Mouse (Mus musculus) monocyte, adult 2 months (primary cell): ENCODE measurements around the gene Tubgcp3.
A peak's percentile ranks its signal among the peaks of the same experiment; 100 is the strongest.
"Not testable (repeated sequence)": the region's sequence is repeated elsewhere in the genome, so short reads cannot be mapped to it uniquely, and the experiment has no call there.

ENCODE experiments used
- DNase-seq, 2 experiments: peaks; one replicate each; pipeline ENCODE4 v3.0.0; 2022; ENCODE audit warnings: low spot score in 2 of 2, low read depth in 1 of 2

Tubgcp3 gene

GRCm38 (mm10) chr8:12644341-12644740 lies 27.7 kb downstream of the Tubgcp3 start:
- DNase-seq, result no peak

- DNase-seq, result no peak
Measured at GRCm38 (mm10) chr8:12641527-12641926, 30.5 kb downstream of the Tubgcp3 start.

- no peak for DNase-seq
Measured at GRCm38 (mm10) chr8:12638446-12638845, 33.6 kb downstream of the Tubgcp3 start.

- no peak for DNase-seq
Measured at GRCm38 (mm10) chr8:12635366-12635765, 36.7 kb downstream of the Tubgcp3 start.

DNA sequence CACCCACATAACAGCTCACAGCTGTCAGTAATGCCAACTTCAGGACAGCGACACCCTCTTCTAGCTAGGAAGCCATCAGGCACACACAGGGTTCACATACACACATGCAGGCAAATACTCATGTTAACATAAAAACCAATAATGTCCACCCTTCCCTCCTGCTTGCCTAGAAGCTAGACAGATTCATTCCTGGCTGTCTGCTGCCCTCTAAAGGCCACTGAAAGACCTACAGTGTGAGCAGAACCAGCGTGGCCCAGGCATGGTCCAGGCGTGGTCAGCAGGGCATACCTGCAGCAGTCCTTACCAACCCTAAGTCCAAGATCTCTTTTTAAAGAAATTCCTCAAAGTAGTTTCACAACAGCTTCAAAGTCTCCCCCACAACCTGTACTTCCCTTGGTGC lies 43.0 kb downstream of the Tubgcp3 start:
- no peak for DNase-seq

DNA sequence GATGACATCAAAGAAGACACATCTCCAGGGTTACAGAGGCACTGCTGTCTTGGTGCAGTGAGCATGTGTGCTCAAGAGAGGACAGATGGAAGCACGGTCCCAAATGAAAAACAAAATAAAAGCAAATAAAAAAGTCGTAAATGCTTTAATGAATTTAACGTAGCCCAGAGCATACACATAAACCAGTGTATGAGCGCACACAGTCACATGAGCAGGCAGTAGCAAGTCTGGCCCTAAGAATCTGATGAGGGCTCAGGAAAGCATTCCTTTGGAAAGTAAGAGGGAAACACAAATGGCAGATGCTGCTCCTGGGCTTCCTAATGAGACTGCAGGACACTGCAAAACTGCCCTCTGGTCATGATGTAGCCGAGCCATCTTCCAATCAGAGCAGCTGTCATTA lies 46.2 kb downstream of the Tubgcp3 start:
- DNase-seq, result no peak

DNA sequence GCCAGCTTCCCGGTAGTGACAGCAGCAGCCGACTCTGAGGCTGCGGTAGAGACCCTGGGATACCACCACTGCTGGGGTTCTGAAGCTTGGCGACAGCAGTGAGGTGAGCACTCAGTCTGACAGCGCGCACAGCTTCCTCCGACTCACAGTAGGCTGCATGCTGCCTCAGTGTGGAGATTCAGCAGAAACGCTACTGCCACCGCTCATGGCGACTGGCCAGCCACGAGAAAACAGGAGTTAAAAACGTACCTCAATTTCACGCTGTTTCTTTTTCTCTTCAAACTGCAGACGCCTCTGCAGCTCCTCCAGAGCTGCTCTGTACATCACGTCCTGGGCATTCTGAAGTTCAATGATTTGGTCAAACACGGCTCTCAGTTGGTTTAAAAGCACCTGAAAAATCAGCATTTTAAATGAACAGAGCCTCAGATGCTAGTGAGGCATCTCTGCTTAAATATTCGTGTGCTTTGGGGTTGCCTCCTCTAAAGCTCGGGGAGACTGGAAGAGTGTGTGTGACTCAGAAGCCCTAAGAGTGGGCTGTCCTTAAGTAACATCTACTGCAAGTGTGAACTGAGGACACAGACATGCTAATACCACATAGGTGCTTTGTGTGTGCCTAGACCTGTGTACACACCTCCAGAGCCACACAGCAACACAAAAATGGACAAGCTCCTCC lies 50.4 kb downstream of the Tubgcp3 start:
- DNase-seq, result no peak

- DNase-seq, result not testable (repeated sequence)
Measured at GRCm38 (mm10) chr8:12617369-12617768, 54.7 kb downstream of the Tubgcp3 start.

DNA sequence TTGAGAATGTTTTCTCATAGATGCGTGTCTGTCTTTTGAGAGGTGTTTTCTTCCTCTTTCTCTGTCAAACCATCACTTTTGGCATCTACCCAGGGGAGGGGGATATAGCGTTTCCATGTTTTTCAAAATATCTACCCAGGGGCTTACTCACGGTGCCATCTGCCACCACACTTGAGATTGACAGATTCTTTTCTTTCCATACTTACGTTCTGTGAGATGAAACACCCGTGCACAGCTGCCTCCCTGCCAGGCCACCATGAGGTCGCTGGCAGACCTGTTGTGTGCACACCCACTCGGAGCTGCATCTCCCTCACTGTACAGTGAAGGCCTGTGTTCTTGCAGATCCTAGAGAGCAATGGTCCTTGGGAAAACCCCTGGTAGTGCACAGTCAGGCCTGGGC lies 58.8 kb downstream of the Tubgcp3 start:
- no peak for DNase-seq

DNA sequence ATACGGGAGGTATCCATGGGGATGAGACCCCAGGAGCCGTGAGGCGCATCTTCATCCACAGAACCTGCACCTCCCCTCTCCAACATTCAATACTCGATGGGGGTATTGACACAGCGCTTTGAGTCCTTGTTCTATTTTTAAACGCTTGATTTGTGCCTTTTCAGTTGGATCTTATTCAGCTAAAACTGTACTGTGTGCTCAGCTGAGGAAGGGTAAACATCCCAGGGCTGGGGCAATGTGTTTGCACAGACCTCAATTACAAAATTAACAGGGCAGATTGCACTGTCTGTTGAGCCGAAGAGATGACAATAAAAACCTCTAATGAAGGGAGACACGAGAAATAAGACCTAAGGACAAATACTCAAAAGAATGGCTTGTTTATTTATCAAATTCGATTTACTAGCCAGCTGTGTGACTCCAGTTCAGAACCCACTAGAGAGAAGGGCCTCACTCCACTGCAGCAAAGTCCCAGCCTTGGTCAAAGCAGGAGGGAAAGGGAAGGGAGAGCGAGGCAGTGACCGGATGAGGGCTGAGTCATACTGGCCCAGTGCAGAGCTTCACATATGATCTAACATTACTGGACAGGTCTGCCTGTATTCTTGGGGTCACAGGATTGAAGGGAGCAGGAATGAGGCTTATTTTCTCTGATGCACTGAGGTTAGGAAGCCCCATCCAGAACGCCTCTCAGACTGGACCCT lies 62.1 kb downstream of the Tubgcp3 start:
- DNase-seq, result no peak

GRCm38 (mm10) chr8:12608810-12609209 lies 63.2 kb downstream of the Tubgcp3 start:
- DNase-seq, result no peak

GRCm38 (mm10) chr8:12607223-12607622 lies 64.8 kb downstream of the Tubgcp3 start:
- peak; percentile 8 to 14 for DNase-seq

GRCm38 (mm10) chr8:12583785-12584184 lies 88.3 kb downstream of the Tubgcp3 start:
- DNase-seq, result no peak

GRCm38 (mm10) chr8:12579339-12579999 lies 92.6 kb downstream of the Tubgcp3 start:
- not testable (repeated sequence) for DNase-seq

DNA sequence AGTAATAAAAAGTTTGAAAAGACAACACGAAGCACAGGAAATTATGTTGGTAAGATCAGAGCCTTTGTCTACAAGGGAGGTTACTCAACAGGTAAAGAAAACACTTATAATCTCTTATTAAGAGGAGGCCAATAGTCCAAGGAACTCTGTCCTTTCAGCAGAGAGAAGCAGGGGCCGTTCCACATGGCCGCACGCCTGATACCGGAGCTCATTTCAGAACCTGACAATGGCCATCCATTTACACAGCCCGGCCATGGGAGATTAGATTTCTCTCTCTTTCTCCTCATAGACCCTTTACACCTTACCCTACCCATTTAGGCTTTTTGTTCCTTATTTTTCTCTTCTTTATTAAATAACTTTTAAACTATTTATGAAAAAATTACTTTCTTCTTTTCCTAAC lies 95.3 kb downstream of the Tubgcp3 start:
- DNase-seq, result no peak

DNA sequence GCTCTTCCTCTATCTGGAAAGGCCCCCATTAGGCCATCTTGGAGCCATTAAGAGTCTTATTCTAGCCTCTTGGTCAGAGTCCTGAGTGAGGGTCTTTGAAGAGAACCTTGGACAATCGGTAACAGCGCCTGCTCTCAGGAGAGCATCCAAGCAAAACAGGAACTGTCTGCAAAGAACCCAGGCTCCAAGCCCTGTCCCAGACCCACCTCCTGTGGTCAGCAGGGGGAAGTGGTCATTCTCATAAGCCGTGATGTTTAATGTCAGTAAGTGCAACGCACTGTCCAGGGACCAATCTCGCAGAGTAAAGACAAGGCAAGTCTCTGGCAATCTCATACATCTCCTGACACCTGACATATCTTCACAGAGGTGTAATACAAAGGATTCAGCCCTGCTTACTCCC lies 96.0 kb downstream of the Tubgcp3 start:
- no peak for DNase-seq

DNA sequence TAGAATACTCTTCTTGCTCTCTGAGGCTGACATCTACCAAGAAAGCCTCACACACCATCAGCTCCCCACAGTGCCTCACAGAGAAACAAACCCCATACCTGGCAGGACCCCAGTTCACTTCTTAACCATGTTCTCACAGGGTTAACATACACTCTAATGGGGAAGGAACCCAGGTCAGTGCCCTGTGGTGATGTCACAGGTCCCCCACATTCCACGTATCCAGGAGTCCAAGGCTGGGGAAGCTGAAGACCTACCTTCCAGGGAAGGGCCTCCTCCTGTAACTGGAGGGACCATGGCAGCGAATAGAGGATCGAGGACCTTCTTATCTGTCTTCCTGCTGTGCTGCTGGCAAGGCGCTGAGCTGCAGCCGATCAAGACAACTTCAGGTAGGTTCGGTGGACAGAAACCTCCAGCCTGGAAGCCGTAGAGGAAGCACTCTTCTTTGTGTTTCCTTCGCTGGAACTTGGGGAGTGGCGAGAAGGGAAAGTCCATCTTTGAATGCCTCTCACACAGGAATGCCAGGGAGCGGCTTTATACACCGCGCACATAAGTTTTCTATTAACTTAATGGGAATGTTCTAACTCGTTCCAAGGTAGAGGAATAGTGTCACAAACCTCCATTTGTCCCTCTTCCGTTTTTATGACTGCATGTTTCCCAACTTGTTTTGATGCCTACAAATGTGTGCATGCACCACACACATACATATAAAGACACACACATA lies 99.1 kb downstream of the Tubgcp3 start, which contains the start of gene Spaca7:
TSS of gene Spaca7 (plus strand) at position 216 of the 721 bp plus-strand sequence.
- no peak for DNase-seq

DNA sequence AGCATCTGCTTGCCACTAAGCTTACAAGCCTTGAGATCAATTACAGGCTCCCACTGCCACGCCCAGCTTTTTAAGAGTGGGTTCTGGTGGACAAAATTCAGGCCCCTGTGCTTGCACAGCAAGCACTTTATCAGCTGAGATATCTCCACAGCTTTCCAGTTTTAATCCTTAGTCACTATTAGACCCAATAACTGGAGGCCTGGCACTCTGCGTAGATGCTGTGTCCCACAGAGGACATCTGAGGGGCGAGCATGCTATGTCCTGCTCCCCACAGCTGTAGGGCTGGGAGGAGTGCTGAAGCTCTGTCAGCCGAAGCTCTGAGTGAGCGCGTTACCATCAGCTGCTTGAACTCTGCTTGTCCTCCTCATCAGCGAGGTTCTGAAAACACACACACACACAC lies 105.5 kb downstream of the Tubgcp3 start:
- no peak for DNase-seq

DNA sequence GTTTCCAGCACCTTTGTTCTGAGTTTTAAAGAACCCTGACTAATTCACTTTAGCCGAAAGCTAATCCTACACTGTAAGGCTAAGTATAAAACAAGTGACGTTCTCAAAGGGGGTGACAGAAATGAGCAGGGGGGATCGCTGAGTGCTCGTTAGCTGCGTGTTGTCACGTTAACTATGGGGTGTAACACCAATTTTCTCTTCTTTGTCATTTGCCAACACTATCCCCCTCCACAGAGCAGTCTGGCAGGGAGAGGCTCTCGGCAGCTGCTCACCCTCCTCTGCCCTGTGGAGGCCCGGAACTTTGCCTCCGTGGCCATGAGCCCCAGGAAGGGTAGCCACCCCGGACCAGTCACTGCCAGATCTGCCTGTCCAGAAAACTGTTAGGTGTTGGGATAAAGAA lies 106.6 kb downstream of the Tubgcp3 start:
- DNase-seq, result no peak

- DNase-seq, result no peak
Measured at GRCm38 (mm10) chr8:12564307-12564706, 107.7 kb downstream of the Tubgcp3 start.
